Mouse (Mus musculus): ENCODE data around the gene Notch2.
A peak's percentile ranks its signal among the peaks of the same experiment; 100 is the strongest.

The Notch2 gene

DNA sequence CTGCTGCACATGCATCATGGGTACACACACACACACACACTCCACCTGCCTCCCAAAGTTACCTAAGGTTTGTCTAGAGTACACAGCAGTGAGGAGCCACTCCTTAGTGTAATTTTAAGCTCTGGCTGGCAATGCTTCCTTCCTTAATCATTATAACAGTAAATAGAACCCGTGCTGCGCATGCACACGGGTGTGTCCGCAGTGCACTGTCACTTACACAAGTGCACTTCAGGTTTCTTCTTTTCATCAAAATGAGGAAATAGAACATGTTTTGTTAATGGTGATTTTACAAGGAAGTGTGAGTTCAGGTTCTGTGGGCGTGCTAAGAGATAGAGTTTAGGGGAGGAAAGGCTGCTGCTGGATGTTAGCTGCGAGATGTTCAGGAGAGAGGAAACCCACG lies 17.8 kb downstream of the Notch2 start:
- DNase-seq (ENCODE audit: low read depth, low spot score): peak; percentile 68
- H3K36me3 ChIP-seq (ENCODE audit: control insufficient read depth, insufficient read depth, low read length, poor library complexity, severe bottlenecking): no peaks in the 10 kb centered on the region; the same call in 1 of the 2 replicates
- no peaks in the 10 kb centered on the region for H3K27me3 ChIP-seq (ENCODE audit: control insufficient read depth, insufficient read depth, low read length, poor library complexity, severe bottlenecking)

DNA sequence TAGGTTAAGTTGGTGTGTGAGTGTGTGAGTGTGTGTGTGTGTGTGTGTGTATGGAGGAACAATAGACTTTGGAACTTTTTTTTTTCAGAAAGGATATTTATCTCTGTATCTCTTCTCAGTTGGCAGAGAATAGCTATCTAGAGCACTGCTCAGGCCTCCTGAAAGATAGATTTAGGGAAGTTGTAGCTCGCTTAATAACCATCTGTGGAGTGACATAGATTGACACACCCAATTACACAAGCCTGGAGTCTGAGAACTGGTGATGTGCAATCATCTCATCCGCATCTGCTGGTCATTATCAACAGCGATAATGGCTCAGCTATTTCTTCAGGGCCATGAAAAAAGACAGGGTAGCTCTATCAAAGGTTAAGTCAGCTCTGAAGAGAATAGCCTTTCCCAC lies 18.9 kb downstream of the Notch2 start:
- Histone ChIP-seq H3K36me3 (ENCODE audit: control insufficient read depth, insufficient read depth, low read length, poor library complexity, severe bottlenecking) (no peaks in the 10 kb centered on the region; the same call in none of the 2 replicates), H3K27me3 (ENCODE audit: control insufficient read depth, insufficient read depth, low read length, poor library complexity, severe bottlenecking) (no peaks in the 10 kb centered on the region)
- DNase-seq (ENCODE audit: low read depth, low spot score): peak; percentile 26

DNA sequence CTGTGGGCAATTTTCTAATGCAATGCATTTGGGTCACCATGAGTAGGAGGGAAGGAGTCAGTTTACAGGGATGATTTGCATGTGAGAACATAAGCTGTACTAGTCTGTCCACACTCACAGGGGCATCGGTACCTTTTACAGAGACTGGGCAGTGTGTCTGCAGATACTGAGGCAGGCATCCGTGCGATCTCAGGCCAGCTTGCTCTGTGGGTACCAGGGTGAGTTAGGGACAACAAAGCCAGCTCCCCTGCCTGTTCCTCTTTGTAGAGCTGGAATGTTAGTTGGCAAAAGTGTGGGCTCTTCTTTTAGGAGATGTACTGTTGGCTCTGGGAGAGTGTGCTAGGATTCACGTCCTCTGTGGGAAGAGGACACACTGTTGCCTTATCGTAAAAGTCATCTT lies 19.6 kb downstream of the Notch2 start:
- no peak for DNase-seq (ENCODE audit: low read depth, low spot score)
- H3K36me3 ChIP-seq (ENCODE audit: control insufficient read depth, insufficient read depth, low read length, poor library complexity, severe bottlenecking): no peaks in the 10 kb centered on the region; the same call in none of the 2 replicates
- no peaks in the 10 kb centered on the region for H3K27me3 ChIP-seq (ENCODE audit: control insufficient read depth, insufficient read depth, low read length, poor library complexity, severe bottlenecking)

DNA sequence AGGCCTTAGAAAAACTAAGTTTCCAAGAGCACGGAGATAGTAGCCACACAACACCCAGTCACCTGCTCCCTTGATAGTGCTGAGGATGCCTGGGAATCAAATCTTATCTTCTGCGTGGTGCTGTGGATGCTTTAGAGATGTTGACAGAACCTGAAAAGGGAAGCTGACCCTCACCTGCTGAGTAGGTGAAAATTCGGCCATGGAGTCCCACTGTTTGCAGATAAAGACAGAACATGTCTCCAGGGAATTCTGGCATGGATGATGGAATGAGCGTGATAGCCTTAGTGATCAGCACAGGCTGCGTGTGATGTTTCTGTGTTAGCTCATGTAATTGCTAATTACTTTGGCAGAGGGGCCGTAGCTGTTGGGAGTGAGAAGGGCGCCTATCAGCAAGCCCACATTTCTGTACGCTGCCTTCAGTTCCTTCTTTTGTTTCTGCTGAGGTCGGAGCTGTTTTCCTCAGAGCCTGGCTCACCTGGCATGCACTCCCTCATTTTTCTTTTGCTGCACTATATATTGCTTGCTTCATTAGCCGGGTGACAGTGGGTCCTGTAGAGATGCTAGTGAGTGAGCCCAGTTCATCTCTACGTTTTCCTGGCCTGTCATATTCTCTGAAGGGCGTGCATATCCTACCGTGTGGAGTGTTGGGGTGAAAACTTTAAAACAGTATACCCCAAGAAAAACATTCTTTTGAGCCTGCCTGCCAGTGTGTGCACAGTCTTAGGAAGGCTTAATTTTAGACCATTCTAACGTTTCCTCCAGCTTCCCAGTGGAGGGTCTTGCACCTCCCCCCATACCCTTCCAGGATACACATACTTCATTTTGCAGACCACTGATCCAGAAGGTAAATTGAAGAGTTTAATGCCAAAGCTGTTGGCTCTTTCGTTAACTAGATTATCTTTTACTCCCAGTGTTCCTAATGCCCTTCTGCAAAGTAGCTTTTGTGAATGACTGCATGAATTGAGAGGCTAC lies 21.6 kb downstream of the Notch2 start:
- Histone ChIP-seq H3K36me3 (ENCODE audit: control insufficient read depth, insufficient read depth, low read length, poor library complexity, severe bottlenecking) (no peaks in the 10 kb centered on the region; the same call in 1 of the 2 replicates), H3K27me3 (ENCODE audit: control insufficient read depth, insufficient read depth, low read length, poor library complexity, severe bottlenecking) (no peaks in the 10 kb centered on the region)
- no peak for DNase-seq (ENCODE audit: low read depth, low spot score)

- DNase-seq (ENCODE audit: low read depth, low spot score): no peak
- Histone ChIP-seq H3K36me3 (ENCODE audit: control insufficient read depth, insufficient read depth, low read length, poor library complexity, severe bottlenecking) (peaks cover 1% of the 10 kb centered on the region; the same call in 1 of the 2 replicates), H3K27me3 (ENCODE audit: control insufficient read depth, insufficient read depth, low read length, poor library complexity, severe bottlenecking) (no peaks in the 10 kb centered on the region)
These were observed 22.8 kb downstream of the Notch2 start for GRCm38 (mm10) chr3:98036161-98036560.

DNA sequence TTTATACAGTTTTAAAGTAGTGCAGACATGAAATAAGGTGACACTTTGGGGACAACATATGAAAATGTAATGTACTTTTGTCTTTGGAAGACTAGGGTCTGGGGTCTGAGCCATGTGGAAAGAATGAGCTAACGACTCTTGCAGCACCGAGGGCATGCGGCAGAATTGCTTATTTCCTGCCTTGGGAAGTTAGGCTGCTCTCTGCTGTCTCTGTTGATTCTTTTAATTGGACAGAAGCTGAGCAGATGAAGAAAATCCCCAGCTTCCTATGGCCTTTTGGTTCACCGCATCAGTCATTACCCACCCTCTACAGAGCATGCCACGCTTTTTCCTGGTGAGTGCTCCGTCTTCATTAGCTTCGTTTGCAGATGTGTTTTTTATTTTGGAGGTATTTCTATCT lies 23.8 kb downstream of the Notch2 start:
- Histone ChIP-seq H3K36me3 (ENCODE audit: control insufficient read depth, insufficient read depth, low read length, poor library complexity, severe bottlenecking) (peaks cover 2% of the 10 kb centered on the region; the same call in 1 of the 2 replicates), H3K27me3 (ENCODE audit: control insufficient read depth, insufficient read depth, low read length, poor library complexity, severe bottlenecking) (no peaks in the 10 kb centered on the region)
- DNase-seq (ENCODE audit: low read depth, low spot score): no peak

DNA sequence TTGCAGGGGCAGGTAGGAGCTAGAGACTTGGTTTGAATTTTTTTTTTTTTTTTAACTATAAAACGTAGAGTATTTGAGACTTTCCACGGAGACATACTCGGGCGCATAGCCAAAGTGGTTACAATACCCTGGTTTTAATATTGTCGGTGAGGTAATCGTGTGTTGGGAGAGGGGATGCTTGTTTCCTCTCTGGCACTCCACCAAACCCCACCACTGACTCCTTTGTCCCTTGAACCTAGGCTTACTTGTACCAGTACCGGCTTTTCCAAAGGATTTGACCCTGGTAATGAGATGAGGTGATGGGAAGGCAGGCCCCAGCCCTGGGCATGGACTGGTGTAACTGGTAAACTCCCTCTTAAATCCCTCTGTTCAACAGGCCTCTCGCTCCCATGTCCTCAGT lies 25.3 kb downstream of the Notch2 start:
- Histone ChIP-seq H3K36me3 (ENCODE audit: control insufficient read depth, insufficient read depth, low read length, poor library complexity, severe bottlenecking) (peaks cover 2% of the 10 kb centered on the region; the same call in 1 of the 2 replicates), H3K27me3 (ENCODE audit: control insufficient read depth, insufficient read depth, low read length, poor library complexity, severe bottlenecking) (no peaks in the 10 kb centered on the region)
- no peak for DNase-seq (ENCODE audit: low read depth, low spot score)

- DNase-seq (ENCODE audit: low read depth, low spot score): no peak
- H3K27me3 ChIP-seq (ENCODE audit: control insufficient read depth, insufficient read depth, low read length, poor library complexity, severe bottlenecking): no peaks in the 10 kb centered on the region
- H3K36me3 ChIP-seq (ENCODE audit: control insufficient read depth, insufficient read depth, low read length, poor library complexity, severe bottlenecking): peaks cover 2% of the 10 kb centered on the region; the same call in 1 of the 2 replicates
These were observed 25.9 kb downstream of the Notch2 start for GRCm38 (mm10) chr3:98039223-98039622.

- H3K27me3 ChIP-seq (ENCODE audit: control insufficient read depth, insufficient read depth, low read length, poor library complexity, severe bottlenecking): no peaks in the 10 kb centered on the region
- H3K36me3 ChIP-seq (ENCODE audit: control insufficient read depth, insufficient read depth, low read length, poor library complexity, severe bottlenecking): peaks cover 2% of the 10 kb centered on the region; the same call in 1 of the 2 replicates
- no peak for DNase-seq (ENCODE audit: low read depth, low spot score)
These were observed 26.5 kb downstream of the Notch2 start for GRCm38 (mm10) chr3:98039666-98040456.

GRCm38 (mm10) chr3:98040836-98041235 lies 27.5 kb downstream of the Notch2 start:
- no peaks in the 10 kb centered on the region for H3K27me3 ChIP-seq (ENCODE audit: control insufficient read depth, insufficient read depth, low read length, poor library complexity, severe bottlenecking)
- DNase-seq (ENCODE audit: low read depth, low spot score): no peak
- peaks cover 2% of the 10 kb centered on the region; the same call in 1 of the 2 replicates for H3K36me3 ChIP-seq (ENCODE audit: control insufficient read depth, insufficient read depth, low read length, poor library complexity, severe bottlenecking)

DNA sequence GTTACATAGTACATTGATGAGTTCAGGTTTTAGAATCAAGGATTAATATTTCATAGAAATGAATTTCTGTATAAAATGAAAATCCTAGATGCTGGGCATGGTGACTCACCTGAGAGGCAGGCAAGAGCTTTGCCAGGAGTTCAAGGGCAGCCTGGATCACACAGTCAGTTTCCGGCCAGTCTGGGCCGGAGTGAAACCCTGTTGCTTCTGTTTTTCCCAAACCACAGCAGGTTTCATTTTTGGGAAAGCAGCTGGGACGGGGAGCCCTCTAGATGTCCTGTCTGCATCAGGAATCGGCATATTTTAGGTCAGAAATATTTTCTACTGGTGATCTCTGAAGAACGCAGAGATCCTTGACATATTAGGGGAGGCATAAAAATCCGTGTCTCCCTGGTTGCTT lies 29.0 kb downstream of the Notch2 start:
- H3K27me3 ChIP-seq (ENCODE audit: control insufficient read depth, insufficient read depth, low read length, poor library complexity, severe bottlenecking): no peaks in the 10 kb centered on the region
- no peak for DNase-seq (ENCODE audit: low read depth, low spot score)
- peaks cover 2% of the 10 kb centered on the region; the same call in 1 of the 2 replicates for H3K36me3 ChIP-seq (ENCODE audit: control insufficient read depth, insufficient read depth, low read length, poor library complexity, severe bottlenecking)

DNA sequence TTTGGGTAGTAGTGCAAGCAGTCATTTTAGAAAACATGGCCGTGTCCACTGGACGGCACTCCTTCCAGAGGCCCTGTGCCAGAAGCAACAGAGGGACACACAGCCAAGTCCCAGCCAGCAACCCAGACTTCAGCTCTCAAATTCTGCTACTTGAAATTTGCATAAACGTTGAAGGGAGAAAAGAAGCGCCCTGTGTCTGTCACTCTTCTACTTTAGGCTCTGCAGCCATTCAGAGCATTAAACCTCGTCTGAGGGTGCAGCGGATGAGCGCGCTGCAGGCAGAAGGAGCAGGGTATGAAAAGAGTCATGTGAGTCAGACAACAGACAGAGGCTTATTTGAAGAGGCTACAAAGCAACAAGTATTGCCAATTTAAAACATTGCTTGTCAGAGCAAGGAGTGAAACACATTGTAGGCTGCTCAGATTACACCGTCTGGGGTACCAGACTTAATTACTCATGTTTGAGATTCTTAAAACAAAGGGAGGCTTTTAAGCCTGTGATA lies 29.7 kb downstream of the Notch2 start:
- peak; percentile 31 for DNase-seq (ENCODE audit: low read depth, low spot score)
- H3K36me3 ChIP-seq (ENCODE audit: control insufficient read depth, insufficient read depth, low read length, poor library complexity, severe bottlenecking): peaks cover 4% of the 10 kb centered on the region; the same call in 1 of the 2 replicates
- H3K27me3 ChIP-seq (ENCODE audit: control insufficient read depth, insufficient read depth, low read length, poor library complexity, severe bottlenecking): no peaks in the 10 kb centered on the region

DNA sequence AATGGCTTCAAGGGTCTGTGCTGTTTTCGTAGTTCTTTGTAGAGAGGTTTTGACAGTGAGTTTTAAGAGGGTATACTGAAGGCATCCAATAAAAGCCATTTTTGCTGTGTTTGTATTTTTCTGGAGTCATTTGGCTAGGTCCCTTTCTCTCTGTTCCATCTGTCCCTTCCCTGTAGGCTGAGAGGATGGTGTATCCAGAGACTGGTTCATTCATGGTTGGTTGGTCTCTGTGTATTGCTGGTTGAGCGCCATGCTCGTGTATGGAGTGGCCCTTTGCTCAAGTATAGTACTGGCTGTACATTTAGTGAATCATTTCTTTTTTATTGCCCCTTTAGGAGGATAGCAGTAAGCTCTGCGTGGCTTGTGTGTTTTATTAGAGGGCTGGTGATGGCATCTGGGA lies 30.3 kb downstream of the Notch2 start:
- H3K36me3 ChIP-seq (ENCODE audit: control insufficient read depth, insufficient read depth, low read length, poor library complexity, severe bottlenecking): peaks cover 4% of the 10 kb centered on the region; the same call in 1 of the 2 replicates
- no peak for DNase-seq (ENCODE audit: low read depth, low spot score)
- no peaks in the 10 kb centered on the region for H3K27me3 ChIP-seq (ENCODE audit: control insufficient read depth, insufficient read depth, low read length, poor library complexity, severe bottlenecking)

- DNase-seq (ENCODE audit: low read depth, low spot score): no peak
- Histone ChIP-seq H3K36me3 (ENCODE audit: control insufficient read depth, insufficient read depth, low read length, poor library complexity, severe bottlenecking) (peaks cover 8% of the 10 kb centered on the region), H3K27me3 (ENCODE audit: control insufficient read depth, insufficient read depth, low read length, poor library complexity, severe bottlenecking) (no peaks in the 10 kb centered on the region)
These were observed 31.5 kb downstream of the Notch2 start for GRCm38 (mm10) chr3:98044768-98045368.

Measured in splenic B cell, adult 2 months (primary cell).